Mouse (Mus musculus) layer of hippocampus, adult 11-12 months (tissue): Measurements from ENCODE around the gene Dmap1.

ENCODE experiments used
- DNase-seq: peaks from one replicate; pipeline ENCODE4 v3.0.0; 2022; ENCODE audit warnings: low spot score

Gene Dmap1

GRCm38 (mm10) chr4:117681931-117682461 lies at the start of gene Dmap1:
Gene Dmap1 (minus strand): TSS chr4:117682273.
- peak; percentile 87 for DNase-seq

DNA sequence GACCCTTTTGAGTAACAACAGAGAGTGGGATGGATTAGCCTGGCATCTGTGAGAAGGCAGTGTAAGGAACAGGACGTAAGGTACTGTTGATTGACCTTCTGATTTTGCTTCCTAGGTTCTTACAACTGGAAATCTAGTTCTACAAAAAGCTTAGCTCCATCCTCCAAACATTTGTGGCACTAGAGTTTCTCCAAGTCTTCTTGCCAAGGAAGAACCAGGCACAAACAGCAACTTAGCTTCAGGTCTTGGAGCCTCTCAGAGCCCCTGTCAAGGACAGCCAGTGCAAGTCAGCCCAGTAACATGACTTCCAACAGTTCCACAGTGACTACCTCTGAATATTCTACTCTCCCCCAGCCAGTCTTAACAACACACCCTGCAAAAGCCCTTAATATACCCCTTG lies 42.0 kb upstream of the Dmap1 start, which contains the start of gene Gm12845:
Gene Gm12845, plus strand, starts transcription at position 301 of the 400 bp plus-strand sequence.
- no peak for DNase-seq

GRCm38 (mm10) chr4:117713303-117714098 lies 31.4 kb upstream of the Dmap1 start:
- DNase-seq, result no peak

DNA sequence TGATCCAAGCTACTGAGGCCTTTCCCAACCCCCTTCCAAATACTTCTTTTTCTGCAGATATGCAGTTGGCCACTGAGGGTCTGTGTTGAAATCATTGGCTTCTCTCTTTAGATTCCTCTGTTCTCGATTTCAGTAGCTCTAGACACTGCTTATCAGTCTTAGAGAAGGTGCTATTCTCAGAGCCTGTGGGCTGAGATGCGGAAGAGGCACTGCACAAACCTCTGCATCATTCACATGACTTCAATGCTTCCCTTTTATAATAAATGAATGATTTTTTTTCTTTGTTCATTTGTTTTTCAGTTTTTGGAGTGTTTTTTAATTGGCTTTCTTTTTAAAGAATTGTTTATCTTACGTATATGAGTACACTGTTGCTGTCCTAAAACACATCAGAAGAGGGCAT lies 30.2 kb upstream of the Dmap1 start:
- no peak for DNase-seq

DNA sequence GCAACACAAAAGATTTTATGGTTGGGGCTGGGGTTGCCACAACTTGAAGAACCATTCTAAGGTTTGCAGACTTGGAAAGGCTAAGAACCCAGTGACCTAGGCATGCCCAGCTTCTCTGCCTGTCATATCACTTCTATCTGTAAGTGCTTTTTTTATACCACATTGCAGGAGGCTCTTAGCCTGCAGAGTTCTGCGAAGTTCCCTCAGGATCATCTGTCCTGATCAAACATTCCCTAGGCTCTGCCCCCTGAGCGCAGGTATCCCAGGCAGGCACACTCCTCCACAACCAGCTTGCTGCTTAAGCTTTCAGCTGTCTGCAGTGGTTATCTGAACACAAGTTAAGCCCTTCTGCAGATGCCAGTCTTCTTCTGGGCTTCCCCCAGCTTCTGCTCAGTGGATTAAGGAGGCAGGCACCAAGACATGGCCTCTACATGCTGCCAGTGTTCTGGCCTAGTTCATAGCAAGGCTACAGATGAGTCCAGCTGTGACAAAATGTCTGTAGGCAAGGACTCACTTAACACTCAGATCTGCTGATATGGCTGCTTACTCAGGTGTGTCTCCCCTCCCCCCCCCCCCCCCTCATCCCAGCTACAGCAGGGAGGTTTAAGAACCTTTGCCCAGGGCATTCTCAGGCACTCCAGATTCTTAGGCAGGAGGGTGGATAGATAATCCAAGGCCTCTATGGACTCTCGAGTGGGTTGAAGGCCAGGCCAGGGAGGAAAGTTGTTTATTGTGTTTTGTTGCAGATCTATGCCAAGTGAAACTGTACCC lies 26.9 kb upstream of the Dmap1 start:
- DNase-seq, result no peak

DNA sequence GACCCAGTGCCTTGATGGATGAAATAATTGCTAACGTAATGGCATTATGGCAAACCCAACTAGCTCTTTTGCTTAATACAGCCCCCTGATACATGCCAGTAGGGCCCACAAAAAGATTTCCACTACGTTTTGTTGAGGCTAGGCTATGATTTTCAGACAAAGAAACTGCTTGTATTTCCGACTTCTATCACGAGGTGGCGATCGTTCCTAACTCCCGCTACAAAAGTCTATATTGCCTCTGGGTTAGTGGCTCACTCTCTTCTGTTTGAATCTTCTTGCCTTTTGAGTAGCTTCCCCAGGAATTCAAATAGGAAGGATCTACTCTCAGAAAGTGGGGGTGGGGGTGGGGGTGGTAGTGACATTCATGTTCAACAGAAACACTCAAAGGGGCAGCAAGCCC lies 23.3 kb upstream of the Dmap1 start:
- peak; percentile 67 for DNase-seq

GRCm38 (mm10) chr4:117686354-117686753 lies 4.3 kb upstream of the Dmap1 start:
- no peak for DNase-seq

DNA sequence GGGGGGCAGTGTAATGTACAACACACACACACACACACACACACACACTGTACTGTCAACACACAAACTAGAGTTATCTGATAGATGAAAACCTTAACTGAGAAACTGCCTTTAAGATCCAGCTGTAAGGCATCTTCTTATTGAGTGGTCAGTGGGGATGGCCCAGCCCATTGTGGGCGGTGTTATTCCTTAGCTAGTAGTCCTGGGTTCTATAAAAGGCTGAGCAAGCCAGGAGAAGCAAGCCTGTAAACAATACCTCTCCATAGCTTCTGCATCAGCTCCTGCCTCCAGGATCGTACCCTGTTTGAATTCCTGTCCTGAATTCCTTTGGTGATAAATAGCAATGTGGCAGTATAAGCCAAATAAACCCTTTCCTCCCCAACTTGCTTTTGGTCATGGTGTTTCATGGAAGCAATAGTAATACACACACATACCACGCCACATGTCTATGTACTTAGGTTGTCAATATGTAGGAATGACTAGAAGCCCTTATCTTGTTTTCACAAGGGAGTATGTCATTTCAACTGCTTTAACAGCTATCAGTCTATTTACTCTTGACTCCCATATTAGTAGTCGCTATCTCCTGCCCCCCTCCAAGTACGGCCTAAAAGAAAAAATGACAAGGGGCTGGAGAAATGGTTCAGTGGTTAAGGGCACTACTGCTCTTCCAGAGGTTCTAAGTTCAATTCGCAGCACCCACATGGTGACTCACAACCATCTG lies 1.1 kb upstream of the Dmap1 start:
- no peak for DNase-seq

DNA sequence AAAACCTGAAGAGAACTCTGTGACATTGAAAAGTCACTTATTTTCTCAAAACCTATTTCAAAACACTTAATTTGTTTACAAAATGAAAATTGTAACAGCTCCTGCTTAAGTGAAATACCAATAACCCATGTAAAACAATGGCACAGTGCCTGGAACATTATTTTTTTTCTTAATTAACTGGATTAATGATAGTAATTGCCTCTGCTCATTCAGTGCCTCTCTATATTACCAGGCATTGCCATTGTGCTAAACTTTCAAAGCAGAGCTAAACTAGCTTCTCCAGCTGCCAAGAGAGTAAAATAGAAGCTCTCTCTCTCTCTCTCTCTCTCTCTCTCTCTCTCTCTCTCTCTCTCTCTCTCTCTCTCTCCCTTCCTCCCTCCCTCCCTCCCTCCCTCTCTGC lies 390 bp upstream of the Dmap1 start:
- DNase-seq, result no peak

DNA sequence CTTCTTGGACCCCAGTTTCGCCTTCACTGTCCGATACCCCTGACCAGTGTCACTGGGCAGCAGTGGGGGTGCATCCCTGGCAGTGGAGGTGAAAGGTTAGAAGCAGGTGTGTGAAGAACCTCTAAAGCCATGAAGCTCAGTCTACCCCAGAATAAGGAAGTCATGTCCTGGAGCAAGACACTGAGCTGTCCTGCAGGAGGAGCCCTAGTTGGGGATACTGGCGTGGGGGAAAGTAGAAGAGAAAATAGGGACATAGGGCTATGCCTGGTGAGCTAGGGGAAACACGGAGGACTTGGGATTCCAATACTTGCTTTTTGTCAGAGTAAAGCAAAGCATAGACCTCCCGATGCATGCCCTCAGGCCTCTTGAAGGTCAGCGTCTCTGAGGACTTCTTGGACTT lies 1.1 kb downstream of the Dmap1 start:
- no peak for DNase-seq

DNA sequence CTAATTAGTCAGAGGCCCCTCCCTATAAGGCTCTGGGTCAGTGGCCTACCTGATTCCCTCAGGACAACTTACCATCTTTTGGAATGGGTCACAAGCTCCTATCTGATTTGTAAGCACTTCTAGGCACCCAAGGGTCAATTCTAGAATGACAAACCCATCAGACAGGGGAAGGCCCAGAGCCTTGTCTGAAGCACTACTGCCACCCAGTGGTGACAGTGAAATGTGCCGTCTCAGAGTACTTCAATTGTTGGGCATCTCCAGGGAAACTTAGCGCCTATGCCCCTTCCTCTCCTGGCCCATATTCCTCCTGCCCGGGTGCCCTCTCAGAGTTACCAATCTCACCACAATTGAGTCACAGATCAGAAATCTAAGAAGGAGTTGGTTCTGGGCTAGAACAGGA lies 5.2 kb downstream of the Dmap1 start:
- DNase-seq, result peak; percentile 83

DNA sequence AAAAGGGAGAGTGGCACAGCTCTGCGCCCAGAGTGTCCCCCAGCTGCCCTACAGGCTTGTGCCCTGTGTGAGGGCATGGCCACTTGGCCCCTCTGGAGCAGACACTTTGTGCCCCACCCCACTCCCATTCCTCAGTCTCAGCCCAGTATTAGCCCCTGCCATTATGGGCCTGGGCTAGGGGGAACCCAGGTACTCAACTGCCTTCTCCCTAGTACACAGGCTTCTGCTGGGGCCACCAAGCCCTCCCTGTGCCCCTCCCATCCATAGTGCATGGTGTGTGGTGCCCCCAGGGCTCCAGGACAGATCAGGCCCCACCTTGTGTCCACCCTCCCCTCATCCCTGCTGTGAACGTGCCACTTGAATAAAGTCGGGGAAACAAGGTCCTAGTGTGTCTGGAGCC lies 8.2 kb downstream of the Dmap1 start:
- DNase-seq, result no peak

DNA sequence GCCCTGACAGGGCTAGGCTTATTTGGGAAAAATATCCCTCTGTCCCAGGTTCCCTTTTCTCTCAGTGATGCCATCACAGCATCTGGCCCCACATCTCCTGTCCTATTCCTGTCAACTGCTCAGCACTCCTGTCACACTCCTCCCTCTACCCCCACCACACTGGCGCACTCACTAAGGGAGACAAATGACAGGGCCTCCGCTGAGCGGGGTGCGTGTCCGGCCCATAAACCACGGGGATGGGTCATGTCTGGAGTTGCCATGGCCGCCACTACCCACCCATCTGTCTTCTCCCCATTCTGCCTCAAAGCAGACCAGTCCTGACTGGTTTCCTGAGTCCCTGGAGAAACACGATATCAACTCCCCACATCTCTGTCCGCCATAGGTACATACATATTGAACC lies 10.0 kb downstream of the Dmap1 start:
- DNase-seq, result no peak

GRCm38 (mm10) chr4:117669874-117670273 lies 12.2 kb downstream of the Dmap1 start:
- DNase-seq, result no peak

- DNase-seq, result no peak
These were observed 16.0 kb downstream of the Dmap1 start for GRCm38 (mm10) chr4:117666054-117666453.

DNA sequence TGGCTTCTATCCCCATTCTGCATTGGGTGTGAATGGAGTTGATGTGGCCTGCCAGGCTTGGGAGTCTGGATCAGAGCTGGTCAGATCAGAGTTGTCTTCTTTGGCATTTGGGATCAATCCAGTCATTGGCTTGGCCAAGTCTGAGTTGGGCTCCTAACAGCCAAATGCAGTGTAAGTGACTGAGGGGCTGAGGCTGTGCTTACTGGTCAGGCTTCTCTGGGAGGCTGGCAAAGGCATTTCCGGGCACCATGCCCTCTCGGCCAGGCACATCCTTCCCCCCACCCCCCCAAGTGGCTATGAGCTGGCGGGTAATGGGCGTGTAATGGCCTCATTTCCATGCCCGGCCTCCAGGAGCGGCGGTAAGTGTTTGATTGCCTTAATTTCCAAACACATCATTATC lies 16.5 kb downstream of the Dmap1 start:
- peak; percentile 54 for DNase-seq

- no peak for DNase-seq
These were observed 17.5 kb downstream of the Dmap1 start for GRCm38 (mm10) chr4:117664411-117665137.

DNA sequence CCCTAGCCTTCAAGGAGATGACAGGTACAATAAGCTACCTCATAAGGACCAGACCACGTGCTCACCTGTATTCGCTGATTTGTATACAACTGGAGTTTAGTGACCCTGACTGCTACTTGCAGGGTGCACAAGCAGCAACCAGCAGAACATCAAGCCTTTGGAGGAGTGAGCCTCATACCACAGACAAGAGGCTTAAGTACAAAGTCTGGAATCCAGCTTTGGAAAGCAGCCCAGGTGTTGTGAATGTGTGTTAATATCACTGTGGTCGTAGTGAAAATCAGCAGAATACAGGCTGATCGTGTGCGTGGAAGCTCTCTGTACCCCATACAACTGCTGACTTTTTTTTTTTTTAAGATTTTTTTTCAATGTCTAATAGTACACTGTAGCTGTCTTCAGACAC lies 22.1 kb downstream of the Dmap1 start:
- DNase-seq, result no peak

- DNase-seq, result no peak
These were observed 23.3 kb downstream of the Dmap1 start for GRCm38 (mm10) chr4:117658582-117659444.

DNA sequence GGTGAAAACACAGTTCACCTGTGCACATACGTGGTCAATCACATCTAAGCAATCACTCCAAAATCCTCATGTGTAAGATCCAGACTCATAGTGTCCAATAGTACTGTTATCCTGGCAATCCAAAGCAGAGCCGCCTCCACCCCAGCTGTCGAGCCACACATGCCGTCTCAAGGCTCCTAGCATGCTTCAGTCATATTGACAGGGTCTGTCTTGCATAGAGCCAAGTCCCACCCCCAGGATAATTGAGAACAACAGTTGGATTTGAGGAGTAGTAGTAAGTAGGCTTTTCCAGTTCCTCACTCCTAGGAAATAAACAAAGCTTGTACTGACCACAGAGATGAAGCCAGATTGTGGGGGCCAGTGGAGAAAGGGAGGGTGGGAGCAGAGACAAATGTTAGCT lies 24.4 kb downstream of the Dmap1 start:
- DNase-seq, result peak; percentile 77

- DNase-seq, result no peak
These were observed 25.1 kb downstream of the Dmap1 start for GRCm38 (mm10) chr4:117656961-117657360.
